Mouse (Mus musculus) lung, adult 18-20 months (tissue): Measurements from ENCODE around the gene Hpcal4.

Experiments
- DNase-seq, 2 experiments: peaks; one replicate each; pipeline ENCODE4 v3.0.0; 2022; ENCODE audit warnings: mixed read lengths in 2 of 2

Gene Hpcal4

GRCm38 (mm10) chr4:123202094-123202420 lies 19.0 kb downstream of the Hpcal4 start:
- DNase-seq: no peak

DNA sequence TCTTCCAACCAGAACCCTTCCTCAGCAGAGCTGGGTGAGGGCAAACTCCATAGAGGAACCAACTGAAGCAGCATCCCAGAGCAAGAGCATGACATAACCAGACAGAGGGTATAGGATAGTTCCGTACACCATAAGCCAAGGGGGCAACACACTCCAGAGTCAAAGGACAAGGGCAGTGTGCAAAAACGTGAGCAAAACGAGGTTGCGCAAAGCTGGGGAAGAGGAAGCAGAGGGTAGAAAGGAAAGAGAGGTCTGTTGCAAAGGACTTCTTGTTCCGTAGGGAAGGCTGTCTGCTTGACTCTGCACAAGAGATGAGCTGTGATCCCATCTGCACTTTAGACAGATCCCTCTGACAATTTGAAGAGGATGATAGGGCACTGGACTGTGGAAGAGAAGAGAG lies 24.3 kb downstream of the Hpcal4 start:
- no peak for DNase-seq

- no peak for DNase-seq
These were observed 28.0 kb downstream of the Hpcal4 start for GRCm38 (mm10) chr4:123210996-123211395.

DNA sequence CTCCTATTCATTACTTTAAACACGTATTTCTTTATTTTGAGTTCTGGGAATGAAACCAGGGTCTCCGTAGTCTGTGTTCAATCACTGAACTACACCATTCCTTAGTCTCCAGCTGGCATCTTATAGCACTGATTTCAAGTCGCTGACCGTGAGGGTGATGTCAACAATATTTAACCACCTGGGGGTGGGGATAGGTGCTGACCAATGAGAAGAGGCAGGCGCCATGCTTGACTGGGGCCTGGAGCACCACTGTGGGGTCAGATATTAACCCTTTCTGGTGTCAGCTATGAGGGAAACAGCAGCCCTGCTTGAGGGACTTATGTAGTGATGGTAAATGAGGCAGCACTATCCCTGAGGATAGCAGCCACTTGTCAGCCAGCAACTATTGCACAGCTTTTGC lies 28.4 kb downstream of the Hpcal4 start:
- DNase-seq: no peak

DNA sequence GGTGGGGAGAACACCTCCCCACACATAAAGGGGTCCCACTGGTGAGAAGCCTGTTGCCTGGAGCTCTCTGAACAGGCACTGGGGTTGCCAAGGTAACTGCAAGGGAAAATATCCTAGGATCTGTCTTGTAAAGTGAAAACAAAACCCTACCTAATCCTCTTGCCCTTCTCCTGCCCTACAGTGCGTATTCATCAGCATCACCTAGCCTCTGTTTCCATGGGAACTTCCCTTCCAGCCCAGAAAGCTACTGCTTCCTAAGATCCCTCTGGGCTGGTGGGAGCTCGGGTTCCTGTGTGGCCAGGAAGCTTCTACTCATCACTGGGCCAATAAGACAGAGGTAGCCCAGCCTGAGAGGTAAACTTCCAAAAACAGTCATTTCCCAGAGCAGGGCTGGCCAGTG lies 29.3 kb downstream of the Hpcal4 start:
- no peak for DNase-seq

DNA sequence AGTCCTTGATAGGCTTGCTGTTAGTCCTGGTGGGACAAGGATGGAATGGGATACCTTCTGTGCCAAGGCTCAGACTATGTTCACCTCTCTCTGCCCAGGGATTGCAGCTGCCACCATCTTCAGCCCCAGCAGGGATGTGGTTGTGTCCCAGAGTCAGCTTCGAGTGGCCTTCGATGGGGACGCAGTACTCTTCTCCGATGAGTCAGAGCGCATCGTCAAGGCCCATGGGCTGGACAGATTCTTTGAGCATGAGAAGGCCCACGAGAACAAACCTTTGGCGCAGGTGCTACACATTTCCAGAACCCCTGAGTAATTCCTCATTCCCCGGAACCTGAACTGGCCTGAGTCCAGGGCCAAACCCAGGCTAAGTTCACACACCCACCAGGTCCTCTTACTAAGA lies 30.9 kb downstream of the Hpcal4 start:
- no peak for DNase-seq

DNA sequence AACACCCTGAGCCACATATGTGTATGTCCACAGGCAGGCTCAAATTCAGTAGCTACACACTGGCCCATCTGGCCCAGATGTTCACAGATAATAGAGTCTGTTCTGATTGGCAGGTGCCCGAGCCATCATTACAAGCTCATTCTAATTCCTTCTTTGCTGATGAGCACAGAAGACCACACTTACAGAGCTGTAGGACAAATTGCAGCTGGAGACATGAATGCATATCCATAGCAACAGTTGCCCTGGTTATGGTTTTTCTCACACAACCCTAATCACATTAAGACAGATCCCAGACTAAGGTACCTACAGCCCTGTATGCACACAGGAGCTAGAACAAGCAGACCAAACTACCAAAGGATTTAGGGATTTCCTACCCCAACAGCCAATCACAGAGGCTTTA lies 32.3 kb downstream of the Hpcal4 start:
- no peak for DNase-seq

DNA sequence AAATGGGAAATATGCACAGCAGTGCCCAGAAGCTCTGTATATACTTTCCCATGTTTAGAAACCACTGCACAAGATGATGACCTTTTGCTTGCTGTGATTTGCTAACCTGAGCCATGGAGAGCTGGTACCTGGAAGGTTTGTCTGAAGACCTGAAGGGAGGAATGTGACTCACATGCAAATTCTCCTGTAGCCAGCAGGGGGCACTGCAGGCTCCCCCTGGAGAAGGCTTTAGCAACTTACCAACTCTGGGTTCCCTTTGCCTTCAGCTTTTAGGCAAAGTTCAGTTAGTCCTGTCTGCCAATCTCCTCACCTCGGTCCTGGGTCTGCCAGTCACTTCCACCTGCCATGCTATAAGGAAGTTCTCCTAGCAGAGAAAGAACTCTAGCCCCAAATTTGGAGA lies 33.8 kb downstream of the Hpcal4 start:
- DNase-seq: peak in 1 of 2 experiments; percentile 17

- DNase-seq: peak; percentile 27 to 43
These were observed 36.8 kb downstream of the Hpcal4 start for GRCm38 (mm10) chr4:123219720-123220357.

- no peak for DNase-seq
These were observed 37.6 kb downstream of the Hpcal4 start for GRCm38 (mm10) chr4:123220637-123221036.

- DNase-seq: no peak
These were observed 40.3 kb downstream of the Hpcal4 start for GRCm38 (mm10) chr4:123223309-123223708.

DNA sequence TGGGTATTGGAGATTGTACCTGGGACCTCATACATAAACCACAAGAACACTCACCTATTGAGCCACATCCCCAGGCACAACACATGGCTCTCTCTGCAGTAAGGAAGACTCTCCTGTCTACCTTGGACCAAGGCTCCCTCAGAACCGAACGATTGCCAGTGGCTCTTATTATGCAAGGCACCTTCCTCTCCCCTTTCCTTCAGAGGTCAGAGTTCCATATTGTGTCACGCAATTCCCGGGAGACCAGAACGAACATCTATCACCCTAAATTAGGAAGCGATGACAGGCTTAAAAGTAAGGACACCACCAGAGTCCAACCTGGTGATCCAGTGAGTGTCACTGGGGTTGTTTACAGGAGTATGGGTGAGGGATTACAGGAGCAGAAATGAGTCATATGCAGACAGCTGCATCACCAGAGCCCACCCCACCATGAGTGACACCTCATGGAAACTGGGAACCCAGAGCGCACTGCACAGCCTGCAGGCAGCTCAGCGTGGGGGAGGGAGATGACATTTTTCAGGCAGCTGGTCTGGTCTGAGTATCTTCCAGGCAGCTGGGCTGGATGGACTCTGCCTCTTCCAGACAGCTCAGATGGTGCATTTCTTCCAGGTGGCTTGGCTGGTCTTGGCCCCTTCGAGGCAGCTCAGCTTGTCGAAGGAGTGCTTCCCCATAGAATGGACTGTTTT lies 42.8 kb downstream of the Hpcal4 start:
- peak in 1 of 2 experiments; percentile 36 for DNase-seq

GRCm38 (mm10) chr4:123227707-123228106 lies 44.7 kb downstream of the Hpcal4 start:
- DNase-seq: peak; percentile 58 to 66

DNA sequence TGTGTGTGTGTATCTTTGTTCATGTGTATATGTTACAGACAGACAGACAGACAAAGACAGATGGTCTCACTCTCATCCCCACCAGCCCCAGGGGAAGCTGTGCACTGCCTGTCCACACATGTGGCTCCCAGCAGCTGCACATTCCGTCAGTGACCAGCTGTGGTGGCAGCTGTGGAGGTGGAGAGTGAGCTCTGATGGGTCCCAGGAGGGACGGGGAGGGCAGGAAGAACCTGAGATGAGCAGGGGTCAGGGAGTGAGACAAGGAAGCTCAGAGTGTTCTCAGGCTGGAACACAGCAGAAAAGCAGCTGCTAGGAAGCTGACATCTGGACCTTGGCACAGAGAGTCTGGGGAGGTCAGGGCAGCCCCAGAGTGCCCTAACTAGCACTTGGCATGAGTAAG lies 45.2 kb downstream of the Hpcal4 start:
- peak; percentile 64 to 76 for DNase-seq

DNA sequence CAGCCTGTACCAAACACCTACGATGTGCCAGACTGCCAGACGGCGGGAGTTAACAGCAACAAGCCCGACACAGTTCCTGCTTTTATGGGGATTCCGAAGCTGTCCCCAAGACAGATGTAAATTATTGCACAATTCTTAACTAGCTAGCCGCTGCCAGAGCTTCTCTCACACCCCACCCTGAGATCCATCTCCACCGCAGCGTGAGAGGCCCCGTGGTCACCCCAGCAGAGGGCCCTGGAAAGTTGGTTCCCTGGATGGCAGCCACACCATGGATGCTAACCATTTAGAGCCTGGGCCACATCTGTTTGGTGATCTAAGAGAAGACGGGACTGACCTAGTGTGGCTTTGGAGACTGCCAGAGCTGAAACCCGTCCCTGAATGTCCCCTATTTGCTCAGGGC lies 46.1 kb downstream of the Hpcal4 start:
- peak in 1 of 2 experiments; percentile 36 for DNase-seq

- no peak for DNase-seq
These were observed 49.8 kb downstream of the Hpcal4 start for GRCm38 (mm10) chr4:123232841-123233240.

GRCm38 (mm10) chr4:123233492-123234084 lies 50.6 kb downstream of the Hpcal4 start, which contains the start of gene Heyl:
TSS of gene Heyl (plus strand) at chr4:123233556.
- peak; percentile 37 to 57 for DNase-seq

GRCm38 (mm10) chr4:123235835-123236430 lies 52.9 kb downstream of the Hpcal4 start:
- DNase-seq: no peak

- DNase-seq: peak in 1 of 2 experiments; percentile 54
These were observed 53.5 kb downstream of the Hpcal4 start for GRCm38 (mm10) chr4:123236431-123237031.

DNA sequence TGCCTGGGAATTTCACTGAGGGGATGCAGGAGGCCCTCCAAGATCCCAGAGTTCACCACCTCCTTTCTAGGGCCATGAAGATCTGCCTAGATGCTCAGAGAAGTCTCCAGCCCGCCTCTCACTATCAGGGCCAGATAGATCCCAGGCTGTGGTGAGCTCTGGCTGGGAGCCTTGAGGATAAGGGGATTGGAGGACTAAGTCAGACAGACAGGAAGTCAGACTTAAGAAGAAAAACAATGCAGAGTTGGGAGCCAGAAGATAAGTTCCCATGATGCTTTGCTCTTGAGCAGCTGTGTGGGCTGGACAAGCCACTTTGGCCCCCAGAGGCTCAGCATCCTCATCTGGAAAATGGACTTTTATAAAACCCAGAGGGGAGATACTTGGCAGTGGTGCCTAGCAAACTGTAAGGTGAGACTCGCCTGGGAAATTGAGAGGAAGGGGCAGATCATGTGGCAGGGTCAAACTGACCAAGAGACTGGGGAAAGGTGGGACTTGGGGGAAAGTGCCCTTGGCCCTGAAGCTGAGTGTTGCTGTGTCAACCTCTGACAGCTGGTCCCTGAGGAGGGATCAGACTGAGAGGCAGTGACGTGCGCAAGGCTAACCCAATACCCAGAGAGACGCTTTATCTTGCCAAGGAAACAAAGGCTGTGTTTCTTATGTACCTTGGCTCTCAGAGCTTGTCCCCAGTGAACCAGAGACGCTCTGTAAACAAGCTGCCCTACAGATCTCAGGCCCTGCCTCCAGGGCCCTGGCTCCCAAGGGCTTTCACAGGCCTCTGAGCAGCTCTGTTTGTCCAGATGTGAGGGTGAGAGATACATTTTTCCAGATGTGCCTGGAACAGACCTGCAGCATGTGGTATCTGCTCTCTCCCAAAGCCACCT lies 54.6 kb downstream of the Hpcal4 start:
- peak; percentile 22 to 64 for DNase-seq

GRCm38 (mm10) chr4:123239361-123240203 lies 56.6 kb downstream of the Hpcal4 start:
- peak; percentile 47 to 57 for DNase-seq
